Mouse (Mus musculus) common myeloid progenitor, adult 5-6 weeks (primary cell): ENCODE measurements around the gene Hoxc8. TPM values are rescaled to one million over a fixed set of nuclear protein-coding genes. Genes with fewer than 3 reads are reported as not detected.

ENCODE experiments used
- ATAC-seq: replicated peaks from 2 replicates; pipeline ENCODE4 v1.8.0; 2016; ENCODE audit warnings: low read depth, mild to moderate bottlenecking, moderate TSS enrichment, inconsistent platforms; ENCODE audit not compliant: poor library complexity, severe bottlenecking
- total RNA-seq: library from RNA; stranded (forward); fragments of 200-1000, 187-1606 nt; gene quantifications from 2 replicates; pipeline ENCODE4 v1.2.3, GENCODE M21; 2017

Gene Hoxc8
- total RNA-seq, 1 experiment from 2014 or later: not detected

- ATAC-seq: no peak
Measured at GRCm38 (mm10) chr15:102979936-102980335, 10.5 kb upstream of the Hoxc8 start.

GRCm38 (mm10) chr15:102980352-102980751, 10.1 kb upstream of the Hoxc8 start:
- ATAC-seq: no peak

- no peak for ATAC-seq
Measured at GRCm38 (mm10) chr15:102980912-102981311, 9.5 kb upstream of the Hoxc8 start.

GRCm38 (mm10) chr15:102981379-102982288, 8.8 kb upstream of the Hoxc8 start:
- ATAC-seq: no peak

GRCm38 (mm10) chr15:102983716-102984115, 6.7 kb upstream of the Hoxc8 start:
- no peak for ATAC-seq

- ATAC-seq: no peak
Measured at GRCm38 (mm10) chr15:102984521-102984920, 5.9 kb upstream of the Hoxc8 start.

- no peak for ATAC-seq
Measured at GRCm38 (mm10) chr15:102984925-102985324, 5.5 kb upstream of the Hoxc8 start.

GRCm38 (mm10) chr15:102987124-102987833, 3.1 kb upstream of the Hoxc8 start:
- ATAC-seq: peak; percentile 93

GRCm38 (mm10) chr15:102988078-102988477, 2.3 kb upstream of the Hoxc8 start:
- ATAC-seq: no peak

- ATAC-seq: no peak
Measured at GRCm38 (mm10) chr15:102991782-102992181, 1.4 kb downstream of the Hoxc8 start.

GRCm38 (mm10) chr15:102992206-102992605, 1.8 kb downstream of the Hoxc8 start:
- ATAC-seq: no peak

- ATAC-seq: no peak
Measured at GRCm38 (mm10) chr15:102992863-102993262, 2.5 kb downstream of the Hoxc8 start.

- no peak for ATAC-seq
Measured at GRCm38 (mm10) chr15:102996548-102996947, 6.1 kb downstream of the Hoxc8 start.

- ATAC-seq: no peak
Measured at GRCm38 (mm10) chr15:102997431-102997830, 7.0 kb downstream of the Hoxc8 start.

- ATAC-seq: no peak
Measured at GRCm38 (mm10) chr15:102997939-102998355, 7.5 kb downstream of the Hoxc8 start, which contains the start of gene Hoxc6. Hoxc6 (plus strand) TSS chr15:102998257.

GRCm38 (mm10) chr15:102998608-102999182, 8.3 kb downstream of the Hoxc8 start:
- no peak for ATAC-seq

GRCm38 (mm10) chr15:102999183-102999831, 8.9 kb downstream of the Hoxc8 start:
- peak; percentile 62 for ATAC-seq

- ATAC-seq: no peak
Measured at GRCm38 (mm10) chr15:102999955-103000354, 9.5 kb downstream of the Hoxc8 start.

- no peak for ATAC-seq
Measured at GRCm38 (mm10) chr15:103000501-103000901, 10.1 kb downstream of the Hoxc8 start.

GRCm38 (mm10) chr15:103001370-103001769, 11.0 kb downstream of the Hoxc8 start:
- ATAC-seq: no peak
